Mouse (Mus musculus): ENCODE data around the gene Gm20388. TPM values are rescaled to one million over a fixed set of nuclear protein-coding genes. Genes with fewer than 3 reads are reported as not detected.
A peak's percentile ranks its signal among the peaks of the same experiment; 100 is the strongest.

Gene Gm20388
- total and polyA plus RNA-seq, 2 experiments from 2014 or later = 17.3 TPM; not detected in 1

- Histone ChIP-seq H3K9me3 (replicated peaks; ENCODE audit: control insufficient read depth, low read length) (no peaks in the 10 kb centered on the region), H3K27ac (ENCODE audit: low read depth) (peak overlapping the region; percentile 40; the same call in 1 of the 2 replicates), H3K27me3 (ENCODE audit: control insufficient read depth, insufficient read depth, low read length) (no peaks in the 10 kb centered on the region), H3K9ac (replicated peaks; ENCODE audit: low read depth, low read length) (no peak overlapping the region), H3K4me1 (ENCODE audit: control insufficient read depth, insufficient read depth) (peaks cover 36% of the 10 kb centered on the region), H3K4me2 (ENCODE audit: low read depth, low read length) (no peak overlapping the region), H3K36me3 (replicated peaks; ENCODE audit: control insufficient read depth, insufficient read depth, low read length) (no peaks in the 10 kb centered on the region), H3K4me3 (ENCODE audit: low read depth, low read length) (no peak overlapping the region)
- ATAC-seq (ENCODE audit: insufficient read depth, low read depth) = no peak
- 18% methylated on average over 4 of the region's 4 CpGs for WGBS
- TF ChIP-seq EP300 (IDR thresholded peaks at IDR 0.05; ENCODE audit: low read depth) = no peak
- DNase-seq (ENCODE audit: low spot score) = no peak
Observed at GRCm38 (mm10) chr8:122938591-122938990, 3027.9 kb downstream of the Gm20388 start.

GRCm38 (mm10) chr8:122942803-122943713, 3032.4 kb downstream of the Gm20388 start:
- Histone ChIP-seq H3K27ac (ENCODE audit: low read depth) (no peak overlapping the region), H3K27me3 (ENCODE audit: control insufficient read depth, insufficient read depth, low read length) (no peaks in the 10 kb centered on the region), H3K4me1 (ENCODE audit: control insufficient read depth, insufficient read depth) (peaks cover 17% of the 10 kb centered on the region), H3K9ac (replicated peaks; ENCODE audit: low read depth, low read length) (no peak overlapping the region), H3K4me3 (ENCODE audit: low read depth, low read length) (no peak overlapping the region), H3K9me3 (replicated peaks; ENCODE audit: control insufficient read depth, low read length) (no peaks in the 10 kb centered on the region), H3K36me3 (replicated peaks; ENCODE audit: control insufficient read depth, insufficient read depth, low read length) (no peaks in the 10 kb centered on the region), H3K4me2 (ENCODE audit: low read depth, low read length) (no peak overlapping the region)
- no peak for ATAC-seq (ENCODE audit: insufficient read depth, low read depth)
- DNase-seq (ENCODE audit: low spot score) = no peak
- TF ChIP-seq EP300 (IDR thresholded peaks at IDR 0.05; ENCODE audit: low read depth) = no peak
- TF ChIP-seq CTCF (IDR thresholded peaks at IDR 0.05; ENCODE audit: low read depth) = peak; percentile 14; the same call in 1 of the 2 replicates
- 78% methylated on average over 9 of the region's 9 CpGs for WGBS

GRCm38 (mm10) chr8:122945775-122946174, 3035.1 kb downstream of the Gm20388 start:
- Histone ChIP-seq H3K9ac (replicated peaks; ENCODE audit: low read depth, low read length) (no peak overlapping the region), H3K4me3 (ENCODE audit: low read depth, low read length) (no peak overlapping the region), H3K9me3 (replicated peaks; ENCODE audit: control insufficient read depth, low read length) (no peaks in the 10 kb centered on the region), H3K27ac (ENCODE audit: low read depth) (no peak overlapping the region), H3K27me3 (ENCODE audit: control insufficient read depth, insufficient read depth, low read length) (no peaks in the 10 kb centered on the region), H3K36me3 (replicated peaks; ENCODE audit: control insufficient read depth, insufficient read depth, low read length) (no peaks in the 10 kb centered on the region), H3K4me2 (ENCODE audit: low read depth, low read length) (no peak overlapping the region), H3K4me1 (ENCODE audit: control insufficient read depth, insufficient read depth) (peaks cover 19% of the 10 kb centered on the region)
- WGBS = 81% methylated on average over 2 of the region's 2 CpGs
- TF ChIP-seq CTCF (IDR thresholded peaks at IDR 0.05; ENCODE audit: low read depth) = no peak
- TF ChIP-seq EP300 (IDR thresholded peaks at IDR 0.05; ENCODE audit: low read depth) = no peak
- ATAC-seq (ENCODE audit: insufficient read depth, low read depth) (no peak), DNase-seq (ENCODE audit: low spot score) (no peak)

GRCm38 (mm10) chr8:122949701-122950100, 3039.1 kb downstream of the Gm20388 start:
- 45% methylated on average over 5 of the region's 5 CpGs for WGBS
- Histone ChIP-seq H3K9ac (replicated peaks; ENCODE audit: low read depth, low read length) (no peak overlapping the region), H3K27ac (ENCODE audit: low read depth) (no peak overlapping the region), H3K4me3 (ENCODE audit: low read depth, low read length) (no peak overlapping the region), H3K4me2 (ENCODE audit: low read depth, low read length) (no peak overlapping the region), H3K4me1 (ENCODE audit: control insufficient read depth, insufficient read depth) (peaks cover 34% of the 10 kb centered on the region), H3K36me3 (replicated peaks; ENCODE audit: control insufficient read depth, insufficient read depth, low read length) (no peaks in the 10 kb centered on the region), H3K9me3 (replicated peaks; ENCODE audit: control insufficient read depth, low read length) (no peaks in the 10 kb centered on the region), H3K27me3 (ENCODE audit: control insufficient read depth, insufficient read depth, low read length) (no peaks in the 10 kb centered on the region)
- TF ChIP-seq EP300 (IDR thresholded peaks at IDR 0.05; ENCODE audit: low read depth) (no peak), CTCF (IDR thresholded peaks at IDR 0.05; ENCODE audit: low read depth) (no peak)
- DNase-seq (ENCODE audit: low spot score) (no peak), ATAC-seq (ENCODE audit: insufficient read depth, low read depth) (no peak)

- ATAC-seq (ENCODE audit: insufficient read depth, low read depth) (no peak), DNase-seq (ENCODE audit: low spot score) (no peak)
- no peak overlapping the region for H3K4me2 ChIP-seq (ENCODE audit: low read depth, low read length)
- H3K4me3 ChIP-seq (ENCODE audit: low read depth, low read length) = no peak overlapping the region
- H3K27ac ChIP-seq (ENCODE audit: low read depth) = no peak overlapping the region
- no peak overlapping the region for H3K9ac ChIP-seq (replicated peaks; ENCODE audit: low read depth, low read length)
- TF ChIP-seq CTCF (IDR thresholded peaks at IDR 0.05; ENCODE audit: low read depth) = no peak
- TF ChIP-seq EP300 (IDR thresholded peaks at IDR 0.05; ENCODE audit: low read depth) = no peak
- WGBS = 77% methylated on average over 5 of the region's 5 CpGs
- H3K27me3 ChIP-seq (ENCODE audit: control insufficient read depth, insufficient read depth, low read length) = no peaks in the 10 kb centered on the region
- peaks cover 37% of the 10 kb centered on the region for H3K4me1 ChIP-seq (ENCODE audit: control insufficient read depth, insufficient read depth)
- H3K36me3 ChIP-seq (replicated peaks; ENCODE audit: control insufficient read depth, insufficient read depth, low read length) = no peaks in the 10 kb centered on the region
- no peaks in the 10 kb centered on the region for H3K9me3 ChIP-seq (replicated peaks; ENCODE audit: control insufficient read depth, low read length)
Observed at GRCm38 (mm10) chr8:122951456-122951855, 3040.8 kb downstream of the Gm20388 start.
